Mouse (Mus musculus): Measurements from ENCODE around the gene Fam114a1. TPM values are rescaled to one million over a fixed set of nuclear protein-coding genes. Genes with fewer than 3 reads are reported as not detected.

Fam114a1 gene
- polyA plus RNA-seq, 1 experiment from 2014 or later = 53.7 TPM

- H3K9me3 ChIP-seq (ENCODE audit: control insufficient read depth, low read length) = no peaks in the 10 kb centered on the region
- no peak overlapping the region for H3K27ac ChIP-seq (ENCODE audit: low read length)
- WGBS = 76% methylated on average over 6 of the region's 6 CpGs
- H3K4me2 ChIP-seq (ENCODE audit: low read depth, low read length) = no peak overlapping the region
- H3K36me3 ChIP-seq (ENCODE audit: control insufficient read depth, insufficient read depth, low read length) = no peaks in the 10 kb centered on the region
- no peaks in the 10 kb centered on the region for H3K27me3 ChIP-seq (ENCODE audit: control insufficient read depth, insufficient read depth, low read depth, low read length)
- no peak overlapping the region for H3K9ac ChIP-seq (ENCODE audit: low read length)
- H3K4me3 ChIP-seq (ENCODE audit: low read length) = no peak overlapping the region
- no peaks in the 10 kb centered on the region for H3K4me1 ChIP-seq (replicated peaks; ENCODE audit: control insufficient read depth, insufficient read depth, low read length)
- no peak for ATAC-seq (ENCODE audit: low read depth)
These were observed 75.9 kb downstream of the Fam114a1 start for GRCm38 (mm10) chr5:65045642-65046370.

DNA sequence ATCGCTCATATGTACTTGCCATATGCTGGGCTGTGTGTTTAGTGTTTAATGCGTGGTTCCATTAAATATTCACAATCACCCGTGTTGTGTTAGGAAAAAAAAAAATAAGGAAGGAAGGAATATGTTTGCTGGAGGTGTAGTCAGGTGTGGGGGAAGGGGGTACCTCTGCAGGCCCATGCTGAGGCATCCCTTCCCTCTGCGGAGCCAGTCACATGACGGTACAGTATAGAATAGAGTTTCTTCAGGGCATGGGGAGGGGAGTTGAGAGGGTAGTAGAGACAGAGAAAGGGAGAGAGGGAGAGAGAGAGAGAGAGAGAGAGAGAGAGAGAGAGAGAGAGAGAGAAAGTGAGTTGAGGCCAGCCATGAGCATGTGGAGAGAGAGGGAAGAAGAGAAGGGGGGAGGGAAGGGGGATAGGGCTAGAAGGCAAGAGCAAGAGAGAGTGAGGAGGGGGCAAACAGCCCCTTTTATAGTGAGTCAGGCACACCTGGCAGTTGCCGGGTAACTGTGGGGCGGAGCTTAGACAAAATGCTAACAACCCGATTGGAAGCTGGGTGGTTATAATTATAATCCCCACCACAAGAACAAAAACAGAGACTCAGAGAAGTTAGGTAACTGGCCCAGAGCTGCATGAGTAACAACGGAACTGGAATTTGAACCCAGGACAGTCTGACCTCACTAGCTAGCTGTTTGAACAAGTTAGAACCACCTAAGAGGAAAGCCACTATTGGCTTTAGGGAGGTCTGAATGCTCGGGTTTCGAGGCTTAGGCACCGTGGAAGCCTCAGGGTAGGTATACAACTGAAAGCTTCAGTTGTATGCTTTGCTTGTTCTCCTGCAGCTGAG lies 76.8 kb downstream of the Fam114a1 start:
- no peaks in the 10 kb centered on the region for H3K36me3 ChIP-seq (ENCODE audit: control insufficient read depth, insufficient read depth, low read length)
- no peak overlapping the region for H3K9ac ChIP-seq (ENCODE audit: low read length)
- 61% methylated on average over 12 of the region's 12 CpGs for WGBS
- no peak for ATAC-seq (ENCODE audit: low read depth)
- H3K4me3 ChIP-seq (ENCODE audit: low read length) = no peak overlapping the region
- no peaks in the 10 kb centered on the region for H3K9me3 ChIP-seq (ENCODE audit: control insufficient read depth, low read length)
- H3K4me2 ChIP-seq (ENCODE audit: low read depth, low read length) = no peak overlapping the region
- no peaks in the 10 kb centered on the region for H3K4me1 ChIP-seq (replicated peaks; ENCODE audit: control insufficient read depth, insufficient read depth, low read length)
- H3K27ac ChIP-seq (ENCODE audit: low read length) = no peak overlapping the region
- H3K27me3 ChIP-seq (ENCODE audit: control insufficient read depth, insufficient read depth, low read depth, low read length) = no peaks in the 10 kb centered on the region

GRCm38 (mm10) chr5:65047285-65047855 lies 77.5 kb downstream of the Fam114a1 start:
- Histone ChIP-seq H3K9ac (ENCODE audit: low read length) (no peak overlapping the region), H3K27ac (ENCODE audit: low read length) (no peak overlapping the region), H3K4me3 (ENCODE audit: low read length) (no peak overlapping the region), H3K36me3 (ENCODE audit: control insufficient read depth, insufficient read depth, low read length) (no peaks in the 10 kb centered on the region), H3K9me3 (ENCODE audit: control insufficient read depth, low read length) (no peaks in the 10 kb centered on the region), H3K27me3 (ENCODE audit: control insufficient read depth, insufficient read depth, low read depth, low read length) (no peaks in the 10 kb centered on the region), H3K4me2 (ENCODE audit: low read depth, low read length) (no peak overlapping the region), H3K4me1 (replicated peaks; ENCODE audit: control insufficient read depth, insufficient read depth, low read length) (no peaks in the 10 kb centered on the region)
- WGBS = 70% methylated on average over 12 of the region's 12 CpGs
- no peak for ATAC-seq (ENCODE audit: low read depth)

- WGBS = 84% methylated on average over 5 of the region's 5 CpGs
- no peak for ATAC-seq (ENCODE audit: low read depth)
These were observed 80.0 kb downstream of the Fam114a1 start for GRCm38 (mm10) chr5:65049880-65050279.

GRCm38 (mm10) chr5:65051513-65051912 lies 81.6 kb downstream of the Fam114a1 start:
- no peaks in the 10 kb centered on the region for H3K9me3 ChIP-seq (ENCODE audit: control insufficient read depth, low read length)
- no peak for ATAC-seq (ENCODE audit: low read depth)
- H3K27me3 ChIP-seq (ENCODE audit: control insufficient read depth, insufficient read depth, low read depth, low read length) = no peaks in the 10 kb centered on the region
- H3K4me1 ChIP-seq (replicated peaks; ENCODE audit: control insufficient read depth, insufficient read depth, low read length) = no peaks in the 10 kb centered on the region; the same call in 1 of the 2 replicates
- 72% methylated on average over 3 of the region's 3 CpGs for WGBS
- H3K9ac ChIP-seq (ENCODE audit: low read length) = no peak overlapping the region
- H3K27ac ChIP-seq (ENCODE audit: low read length) = no peak overlapping the region
- H3K4me3 ChIP-seq (ENCODE audit: low read length) = no peak overlapping the region
- H3K36me3 ChIP-seq (ENCODE audit: control insufficient read depth, insufficient read depth, low read length) = no peaks in the 10 kb centered on the region
- no peak overlapping the region for H3K4me2 ChIP-seq (ENCODE audit: low read depth, low read length)

More at GRCm38 (mm10) chr5:65049880-65050279, 80.0 kb downstream of the Fam114a1 start:
- Histone ChIP-seq H3K27me3 (ENCODE audit: control insufficient read depth, insufficient read depth, low read depth, low read length) (no peaks in the 10 kb centered on the region), H3K4me3 (ENCODE audit: low read length) (no peak overlapping the region), H3K9me3 (ENCODE audit: control insufficient read depth, low read length) (no peaks in the 10 kb centered on the region), H3K36me3 (ENCODE audit: control insufficient read depth, insufficient read depth, low read length) (no peaks in the 10 kb centered on the region), H3K4me2 (ENCODE audit: low read depth, low read length) (no peak overlapping the region), H3K9ac (ENCODE audit: low read length) (no peak overlapping the region), H3K4me1 (replicated peaks; ENCODE audit: control insufficient read depth, insufficient read depth, low read length) (no peaks in the 10 kb centered on the region), H3K27ac (ENCODE audit: low read length) (no peak overlapping the region)

- WGBS = 91% methylated on average over 6 of the region's 6 CpGs
- Histone ChIP-seq H3K36me3 (ENCODE audit: control insufficient read depth, insufficient read depth, low read length) (no peaks in the 10 kb centered on the region), H3K9ac (ENCODE audit: low read length) (no peak overlapping the region), H3K4me1 (replicated peaks; ENCODE audit: control insufficient read depth, insufficient read depth, low read length) (no peaks in the 10 kb centered on the region; the same call in 1 of the 2 replicates), H3K9me3 (ENCODE audit: control insufficient read depth, low read length) (no peaks in the 10 kb centered on the region), H3K4me2 (ENCODE audit: low read depth, low read length) (no peak overlapping the region), H3K4me3 (ENCODE audit: low read length) (no peak overlapping the region), H3K27ac (ENCODE audit: low read length) (no peak overlapping the region), H3K27me3 (ENCODE audit: control insufficient read depth, insufficient read depth, low read depth, low read length) (no peaks in the 10 kb centered on the region)
- ATAC-seq (ENCODE audit: low read depth) = no peak; the same call in 1 of the 2 replicates
These were observed 87.7 kb downstream of the Fam114a1 start for GRCm38 (mm10) chr5:65057596-65057995.

DNA sequence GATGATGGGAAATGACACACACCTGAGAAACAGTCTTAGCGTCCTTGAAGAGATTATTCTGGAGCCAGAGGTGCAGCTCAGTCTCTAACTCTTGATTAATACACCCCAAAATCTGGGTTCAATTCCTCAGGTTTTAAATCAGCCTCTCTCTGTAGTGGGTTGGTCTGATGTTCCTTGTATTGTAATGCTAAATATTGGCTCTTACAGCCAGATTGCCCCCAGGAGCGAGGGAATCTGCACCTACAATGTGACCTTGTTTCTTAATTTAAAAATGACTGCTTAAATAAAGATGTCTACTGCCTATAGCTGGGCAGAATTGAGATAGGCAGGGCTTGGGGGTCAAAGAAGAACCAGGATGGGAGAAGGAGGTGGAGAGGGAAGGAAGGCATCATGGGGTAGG lies 89.9 kb downstream of the Fam114a1 start:
- H3K4me3 ChIP-seq (ENCODE audit: low read length) = no peak overlapping the region
- 77% methylated on average over 2 of the region's 2 CpGs for WGBS
- ATAC-seq (ENCODE audit: low read depth) = no peak

DNA sequence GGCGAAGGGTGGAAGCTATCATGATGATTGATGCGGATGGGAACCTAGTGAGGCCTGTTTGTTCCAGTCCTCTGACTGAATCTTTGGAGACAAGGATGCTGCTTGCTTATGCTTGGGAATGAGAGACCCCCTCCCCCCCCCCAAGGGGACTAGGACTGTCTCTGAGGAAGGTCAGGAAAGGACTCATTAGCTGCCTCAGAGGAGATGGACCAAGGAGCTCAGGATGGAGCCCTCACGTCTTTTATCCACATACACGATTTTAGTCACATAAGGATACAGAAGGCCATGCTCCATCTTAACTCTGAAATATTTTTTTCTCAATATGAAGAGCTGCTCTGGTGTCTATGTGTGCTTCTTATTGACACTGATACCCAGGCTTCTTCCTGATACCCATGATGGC lies 92.4 kb downstream of the Fam114a1 start:
- Histone ChIP-seq H3K4me1 (replicated peaks; ENCODE audit: control insufficient read depth, insufficient read depth, low read length) (no peaks in the 10 kb centered on the region), H3K27ac (ENCODE audit: low read length) (no peak overlapping the region), H3K9me3 (ENCODE audit: control insufficient read depth, low read length) (no peaks in the 10 kb centered on the region), H3K4me2 (ENCODE audit: low read depth, low read length) (no peak overlapping the region), H3K9ac (ENCODE audit: low read length) (no peak overlapping the region), H3K4me3 (ENCODE audit: low read length) (no peak overlapping the region), H3K27me3 (ENCODE audit: control insufficient read depth, insufficient read depth, low read depth, low read length) (no peaks in the 10 kb centered on the region), H3K36me3 (ENCODE audit: control insufficient read depth, insufficient read depth, low read length) (no peaks in the 10 kb centered on the region)
- ATAC-seq (ENCODE audit: low read depth) = no peak
- 85% methylated on average over 4 of the region's 4 CpGs for WGBS

More for the DNA sequence above, 89.9 kb downstream of the Fam114a1 start:
- no peak overlapping the region for H3K9ac ChIP-seq (ENCODE audit: low read length)
- no peaks in the 10 kb centered on the region for H3K9me3 ChIP-seq (ENCODE audit: control insufficient read depth, low read length)
- H3K27ac ChIP-seq (ENCODE audit: low read length) = no peak overlapping the region
- H3K4me2 ChIP-seq (ENCODE audit: low read depth, low read length) = no peak overlapping the region
- no peaks in the 10 kb centered on the region for H3K36me3 ChIP-seq (ENCODE audit: control insufficient read depth, insufficient read depth, low read length)
- no peaks in the 10 kb centered on the region; the same call in 1 of the 2 replicates for H3K4me1 ChIP-seq (replicated peaks; ENCODE audit: control insufficient read depth, insufficient read depth, low read length)
- no peaks in the 10 kb centered on the region for H3K27me3 ChIP-seq (ENCODE audit: control insufficient read depth, insufficient read depth, low read depth, low read length)

- H3K36me3 ChIP-seq (ENCODE audit: control insufficient read depth, insufficient read depth, low read length) = no peaks in the 10 kb centered on the region
- no peak for ATAC-seq (ENCODE audit: low read depth)
- no peak overlapping the region for H3K4me2 ChIP-seq (ENCODE audit: low read depth, low read length)
- H3K9me3 ChIP-seq (ENCODE audit: control insufficient read depth, low read length) = no peaks in the 10 kb centered on the region
- WGBS = 86% methylated on average over 2 of the region's 2 CpGs
- no peaks in the 10 kb centered on the region for H3K27me3 ChIP-seq (ENCODE audit: control insufficient read depth, insufficient read depth, low read depth, low read length)
- H3K4me3 ChIP-seq (ENCODE audit: low read length) = no peak overlapping the region
- no peak overlapping the region for H3K27ac ChIP-seq (ENCODE audit: low read length)
- no peaks in the 10 kb centered on the region for H3K4me1 ChIP-seq (replicated peaks; ENCODE audit: control insufficient read depth, insufficient read depth, low read length)
- no peak overlapping the region for H3K9ac ChIP-seq (ENCODE audit: low read length)
These were observed 93.4 kb downstream of the Fam114a1 start for GRCm38 (mm10) chr5:65063266-65063665.

Data from lung, embryonic 16.5 days (tissue).